Mouse (Mus musculus) Patski (cell line): ENCODE results near the gene Otop1. TPM values are rescaled to one million over a fixed set of nuclear protein-coding genes. Genes with fewer than 3 reads are reported as not detected.

Experiments used
- ATAC-seq: fragments of 100-300 bp; one replicate; pipeline ENCODE4 v1.8.0; 2021
- CTCF ChIA-PET: fragments of 350-600 bp; sonication (Branson Sonifier 250); formaldehyde crosslinking; loops from one replicate; lab custom pipeline; 2022; ENCODE audit warnings: inconsistent platforms; lab: Charles Lee
- POLR2A ChIA-PET: fragments of 350-600 bp; sonication (Branson Sonifier 250); formaldehyde crosslinking; loops from one replicate; lab custom pipeline; 2022; ENCODE audit warnings: antibody characterized with exemption, inconsistent platforms; lab: Charles Lee
- DNase-seq: peaks from one replicate; pipeline ENCODE4 v3.0.0-alpha.2; 2011; ENCODE audit warnings: low read depth, low spot score
- H3K27me3 ChIP-seq: fragments of 371-371 bp; one replicate; pipeline ENCODE4 v1.5.1; 2021
- CTCF ChIP-seq: fragments of 100-300 bp; IDR thresholded peaks from one replicate; pipeline ENCODE4 v1.5.1; 2021
- in situ Hi-C: fragments of 300-500 bp; cut with MboI; formaldehyde crosslinking; loops from 3 replicates; pipeline ENCODE4 v1.11.1; 2018; ENCODE audit warnings: low pct_unique_long_range_greater_than_20kb, mixed read lengths
- polyA plus RNA-seq: library from polyadenylated mRNA; unstranded; gene quantifications from one replicate; pipeline ENCODE4 v1.2.3, GENCODE M21; 2021

Gene Otop1
- polyA plus RNA-seq, 1 experiment from 2014 or later, result not detected

- ATAC-seq, result no peak
- POLR2A ChIA-PET, result interaction anchor here (1.5 kb wide), 1 partner anchor 168 kb away, joined by 3 read pairs; no protein-coding TSS in a partner anchor
These were observed 26.1 kb downstream of the Otop1 start for GRCm38 (mm10) chr5:38301761-38302411.

GRCm38 (mm10) chr5:38302651-38303050 lies 26.9 kb downstream of the Otop1 start:
- ChIA-PET POLR2A (interaction anchor here (1.5 kb wide), 1 partner anchor 167 kb away, joined by 3 read pairs; no protein-coding TSS in a partner anchor), CTCF (interaction anchor here (1.6 kb wide), 1 partner anchor 163 kb away, joined by 3 read pairs; no protein-coding TSS in a partner anchor)
- no peak for ATAC-seq
- in situ Hi-C loops, result no loop called here
- no peaks in the 10 kb centered on the region for H3K27me3 ChIP-seq
- DNase-seq, result no peak
- TF ChIP-seq CTCF, result no peak

More at GRCm38 (mm10) chr5:38301761-38302411, 26.1 kb downstream of the Otop1 start:
- H3K27me3 ChIP-seq, result no peaks in the 10 kb centered on the region
- DNase-seq, result no peak
- CTCF ChIA-PET, result interaction anchor here (1.6 kb wide), 1 partner anchor 164 kb away, joined by 3 read pairs; no protein-coding TSS in a partner anchor
- in situ Hi-C loops, result no loop called here
- TF ChIP-seq CTCF, result no peak

DNA sequence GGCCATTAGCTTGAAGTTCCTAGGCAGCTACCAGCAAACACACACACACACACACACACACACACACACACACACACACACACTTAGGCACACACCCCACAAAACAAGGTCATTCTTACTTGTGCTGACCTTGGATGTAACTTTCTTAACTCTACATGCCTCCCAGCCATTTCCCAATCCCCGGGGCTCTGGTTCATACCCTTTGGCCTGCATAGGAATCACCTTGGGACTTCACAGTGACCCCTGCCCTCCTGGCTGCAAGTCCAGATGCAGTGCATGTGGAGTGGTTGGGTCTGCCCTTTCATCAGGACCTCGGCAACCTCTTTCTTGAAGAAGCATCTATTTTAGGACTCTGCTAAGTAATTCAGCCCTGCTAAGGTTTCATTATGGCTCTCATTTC lies 29.5 kb downstream of the Otop1 start:
- no peak for TF ChIP-seq CTCF
- no peaks in the 10 kb centered on the region for H3K27me3 ChIP-seq
- in situ Hi-C loops, result loop anchor here (5.0 kb wide), 2 partner anchors 162 to 317 kb away; no protein-coding TSS in a partner anchor
- CTCF ChIA-PET, result interaction anchor here (0.9 to 4.5 kb wide), 2 partner anchors 12 to 211 kb away, joined by 3 to 19 read pairs; no protein-coding TSS in a partner anchor
- no peak for DNase-seq
- POLR2A ChIA-PET, result no interaction called here
- no peak for ATAC-seq

GRCm38 (mm10) chr5:38307255-38308101 lies 31.7 kb downstream of the Otop1 start:
- CTCF ChIA-PET, result interaction anchor here (0.6 to 4.5 kb wide), 25 partner anchors 9 to 325 kb away, joined by 3 to 27 read pairs (median 3); partner anchors contain the start of gene Tmem128
- peak; percentile 60 for DNase-seq
- POLR2A ChIA-PET, result no interaction called here
- in situ Hi-C loops, result loop anchor here (5.0 kb wide), 2 partner anchors 160 to 315 kb away; no protein-coding TSS in a partner anchor
- ATAC-seq, result peak; percentile 83
- H3K27me3 ChIP-seq, result peaks cover 5% of the 10 kb centered on the region
- peak; percentile 99 for TF ChIP-seq CTCF

DNA sequence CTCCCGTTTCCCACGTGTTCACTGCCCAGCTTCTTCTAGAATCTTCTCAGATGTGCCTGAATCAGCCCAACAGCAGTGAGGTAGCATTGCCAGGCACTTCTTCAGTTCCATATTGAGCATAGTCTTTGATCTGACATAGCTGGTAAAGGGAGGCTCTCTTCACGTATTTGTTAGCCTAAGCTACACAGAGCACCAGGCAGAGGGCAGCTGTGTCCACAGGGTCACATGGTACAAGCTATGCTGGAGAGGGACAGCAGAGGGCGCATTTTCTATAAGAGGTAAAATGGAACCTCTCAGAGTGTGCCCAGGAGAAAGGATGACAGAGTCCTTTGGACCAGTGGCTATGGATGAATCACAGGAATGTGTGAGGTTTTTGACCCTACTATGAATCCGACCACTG lies 33.1 kb downstream of the Otop1 start:
- in situ Hi-C loops, result loop anchor here (5.0 kb wide), 2 partner anchors 158 to 313 kb away; no protein-coding TSS in a partner anchor
- DNase-seq, result no peak
- POLR2A ChIA-PET, result no interaction called here
- H3K27me3 ChIP-seq, result peaks cover 5% of the 10 kb centered on the region
- ATAC-seq, result peak; percentile 49
- TF ChIP-seq CTCF, result peak; percentile 64
- CTCF ChIA-PET, result interaction anchor here (0.7 to 4.5 kb wide), 18 partner anchors 17 to 324 kb away, joined by 3 to 27 read pairs (median 4); partner anchors contain the start of gene Tmem128

DNA sequence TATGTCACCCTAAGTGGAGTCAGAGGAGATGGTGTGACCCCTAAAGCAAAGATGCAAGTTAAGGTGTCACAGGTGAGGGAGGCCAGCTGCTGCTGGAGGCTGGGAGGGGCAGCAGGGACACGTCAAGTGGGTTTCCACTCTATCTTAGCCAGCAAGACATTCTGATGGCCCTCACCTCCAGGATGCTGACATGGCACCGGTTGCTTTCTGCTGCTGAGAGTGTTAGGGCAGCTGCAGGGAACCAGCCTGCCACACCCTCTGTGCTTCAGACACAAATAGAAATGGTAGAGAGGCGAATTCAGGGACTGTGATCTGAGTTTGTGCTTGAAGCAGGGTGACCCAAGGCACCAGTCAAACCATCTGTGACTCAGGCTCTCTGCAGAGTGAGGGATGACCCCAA lies 34.0 kb downstream of the Otop1 start:
- in situ Hi-C loops, result loop anchor here (5.0 kb wide), 2 partner anchors 158 to 313 kb away; no protein-coding TSS in a partner anchor
- no peak for ATAC-seq
- ChIA-PET POLR2A (no interaction called here), CTCF (interaction anchor here (1.3 to 4.5 kb wide), 4 partner anchors 161 to 275 kb away, joined by 5 to 27 read pairs (median 14); no protein-coding TSS in a partner anchor)
- H3K27me3 ChIP-seq, result peaks cover 5% of the 10 kb centered on the region
- TF ChIP-seq CTCF, result no peak
- no peak for DNase-seq

GRCm38 (mm10) chr5:38318966-38319786 lies 43.4 kb downstream of the Otop1 start, which contains the start of gene Drd5:
Drd5 (plus strand) TSS chr5:38319367.
- peaks cover 61% of the 10 kb centered on the region for H3K27me3 ChIP-seq
- in situ Hi-C loops, result no loop called here
- POLR2A ChIA-PET, result interaction anchor here (0.6 kb wide), 1 partner anchor 16 kb away, joined by 3 read pairs; no protein-coding TSS in a partner anchor
- DNase-seq (no peak), ATAC-seq (no peak)
- no peak for TF ChIP-seq CTCF
- CTCF ChIA-PET, result no interaction called here

GRCm38 (mm10) chr5:38333381-38333780 lies 57.6 kb downstream of the Otop1 start:
- no peak for DNase-seq
- H3K27me3 ChIP-seq, result peaks cover 3% of the 10 kb centered on the region
- TF ChIP-seq CTCF, result no peak
- ChIA-PET CTCF (interaction anchor here (1.1 to 1.7 kb wide), 5 partner anchors 15 to 182 kb away, joined by 3 to 4 read pairs (median 3); no protein-coding TSS in a partner anchor), POLR2A (no interaction called here)
- ATAC-seq, result no peak
- in situ Hi-C loops, result no loop called here

DNA sequence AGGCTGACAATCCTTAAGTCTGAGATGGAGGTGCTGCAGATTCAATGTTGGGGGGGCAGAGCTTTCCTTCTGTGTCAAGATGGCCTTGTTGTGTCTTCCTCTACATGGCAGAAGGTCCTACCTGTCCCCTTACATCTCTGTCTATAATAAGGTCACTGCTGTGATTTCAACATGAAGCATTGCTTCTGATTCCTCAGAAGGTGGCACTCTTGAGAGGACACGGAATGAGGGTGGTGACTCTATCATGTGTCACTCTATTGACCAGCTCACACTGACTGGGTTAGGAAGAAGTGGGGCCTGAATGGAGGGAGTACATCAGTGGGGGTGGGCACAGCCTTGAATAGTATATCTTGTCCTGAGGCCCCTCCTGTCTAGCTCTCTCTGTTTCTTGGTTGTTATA lies 58.8 kb downstream of the Otop1 start:
- ATAC-seq (no peak), DNase-seq (no peak)
- H3K27me3 ChIP-seq, result peaks cover 8% of the 10 kb centered on the region
- CTCF ChIA-PET, result interaction anchor here (0.8 to 2.1 kb wide), 6 partner anchors 26 to 181 kb away, joined by 3 to 11 read pairs (median 3); no protein-coding TSS in a partner anchor
- TF ChIP-seq CTCF, result peak; percentile 44
- POLR2A ChIA-PET, result interaction anchor here (0.7 kb wide), 1 partner anchor 16 kb away, joined by 3 read pairs; no protein-coding TSS in a partner anchor
- in situ Hi-C loops, result no loop called here
